Mouse (Mus musculus) stomach, embryonic 14.5 days (tissue): ENCODE measurements around the gene Hist2h4. TPM values are rescaled to one million over a fixed set of nuclear protein-coding genes. Genes with fewer than 3 reads are reported as not detected.

Source experiments
- ATAC-seq: fragments of 200-750 bp; cut with Nextera tagmentation; 2 replicates; pipeline ENCODE4 v1.8.0; 2017; ENCODE audit warnings: low read depth, moderate TSS enrichment; ENCODE audit not compliant: insufficient number of reproducible peaks, insufficient read depth, low FRiP score
- H3K27ac ChIP-seq: fragments of 300-500 bp; sonication (generic); 2 replicates; pipeline ENCODE4 v1.5.1; 2014; ENCODE audit warnings: mild to moderate bottlenecking, low read length, moderate library complexity, mixed read lengths
- H3K27me3 ChIP-seq: fragments of 300-500 bp; sonication (generic); 2 replicates; pipeline ENCODE4 v1.6.1; 2014; ENCODE audit warnings: low read length, control low read depth, mixed read lengths; ENCODE audit not compliant: control insufficient read depth, insufficient read depth
- H3K36me3 ChIP-seq: fragments of 300-500 bp; sonication (generic); 2 replicates; pipeline ENCODE4 v1.6.1; 2014; ENCODE audit warnings: mild to moderate bottlenecking, control low read depth, low read length, moderate library complexity, mixed read lengths; ENCODE audit not compliant: control insufficient read depth, insufficient read depth
- H3K4me1 ChIP-seq: fragments of 300-500 bp; sonication (generic); 2 replicates; pipeline ENCODE4 v1.6.1; 2014; ENCODE audit warnings: low read length, control low read depth, mixed read lengths; ENCODE audit not compliant: control insufficient read depth, insufficient read depth
- H3K4me2 ChIP-seq: fragments of 300-500 bp; sonication (generic); replicated peaks from 2 replicates; pipeline ENCODE4 v1.6.1; 2014; ENCODE audit warnings: low read depth, low read length, control low read depth
- H3K4me3 ChIP-seq: fragments of 300-500 bp; sonication (generic); 2 replicates; pipeline ENCODE4 v1.5.1; 2014; ENCODE audit warnings: low read depth, low read length, control low read depth
- H3K9ac ChIP-seq: fragments of 300-500 bp; sonication (generic); replicated peaks from 2 replicates; pipeline ENCODE4 v1.6.1; 2014; ENCODE audit warnings: low read depth, mild to moderate bottlenecking, control low read depth, low read length, moderate library complexity, mixed read lengths
- H3K9me3 ChIP-seq: fragments of 300-500 bp; sonication (generic); 2 replicates; pipeline ENCODE4 v1.6.1; 2016; ENCODE audit warnings: low read depth, low read length, control low read depth; ENCODE audit not compliant: control insufficient read depth
- WGBS: fragments of 180-500 bp; shearing (Covaris S2); extraction: QIAGEN DNeasy Blood & Tissue Kit; methylation state at CpG from one replicate; pipeline ENCODE4 v1.1.7; 2014; 5-methylcytosine and 5-hydroxymethylcytosine counted together
- polyA plus RNA-seq: library from polyadenylated mRNA; unstranded; fragments of >200 nt; fragmentation: Nextera tagmentation; extraction: Ambion mirVana; gene quantifications from 2 replicates; pipeline ENCODE4 v1.2.1, GENCODE M21; 2014

Hist2h4 gene
- 9.6 and 15.0 TPM in 2 replicates for polyA plus RNA-seq

DNA sequence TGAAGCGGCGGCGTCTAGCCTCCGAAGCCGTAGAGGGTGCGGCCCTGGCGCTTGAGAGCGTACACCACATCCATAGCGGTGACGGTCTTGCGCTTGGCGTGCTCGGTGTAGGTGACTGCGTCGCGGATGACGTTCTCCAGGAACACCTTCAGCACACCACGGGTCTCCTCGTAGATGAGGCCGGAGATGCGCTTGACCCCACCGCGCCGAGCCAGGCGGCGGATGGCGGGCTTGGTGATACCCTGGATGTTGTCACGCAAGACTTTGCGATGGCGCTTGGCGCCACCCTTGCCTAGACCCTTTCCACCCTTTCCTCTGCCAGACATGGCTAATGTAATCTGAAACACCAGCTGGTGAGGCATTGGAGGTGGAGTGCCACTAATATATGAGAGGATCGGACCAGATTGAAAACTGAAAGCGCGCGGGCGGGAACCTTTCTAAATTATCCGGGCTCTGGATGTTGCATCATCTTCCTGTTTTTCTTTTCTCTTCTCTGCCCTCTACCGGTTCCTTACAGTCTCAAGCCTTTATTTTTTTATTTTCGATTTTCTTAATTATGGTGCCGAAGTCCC lies at the start of gene Hist2h4:
Gene Hist2h4, minus strand, starts transcription at position 333 of the 572 bp plus-strand sequence.
- Histone ChIP-seq H3K4me2 (peak within 1 kb of the TSS; percentile 79), H3K9me3 (no peaks in the 10 kb centered on the region), H3K27ac (peak within 1 kb of the TSS; percentile 98), H3K27me3 (no peaks in the 10 kb centered on the region), H3K4me1 (peaks cover 16% of the 10 kb centered on the region), H3K4me3 (peak within 1 kb of the TSS; percentile 58), H3K36me3 (no peaks in the 10 kb centered on the region), H3K9ac (peak within 1 kb of the TSS; percentile 79)
- WGBS: under 1% methylated on average over 40 of the region's 40 CpGs
- ATAC-seq: peak; percentile 87

DNA sequence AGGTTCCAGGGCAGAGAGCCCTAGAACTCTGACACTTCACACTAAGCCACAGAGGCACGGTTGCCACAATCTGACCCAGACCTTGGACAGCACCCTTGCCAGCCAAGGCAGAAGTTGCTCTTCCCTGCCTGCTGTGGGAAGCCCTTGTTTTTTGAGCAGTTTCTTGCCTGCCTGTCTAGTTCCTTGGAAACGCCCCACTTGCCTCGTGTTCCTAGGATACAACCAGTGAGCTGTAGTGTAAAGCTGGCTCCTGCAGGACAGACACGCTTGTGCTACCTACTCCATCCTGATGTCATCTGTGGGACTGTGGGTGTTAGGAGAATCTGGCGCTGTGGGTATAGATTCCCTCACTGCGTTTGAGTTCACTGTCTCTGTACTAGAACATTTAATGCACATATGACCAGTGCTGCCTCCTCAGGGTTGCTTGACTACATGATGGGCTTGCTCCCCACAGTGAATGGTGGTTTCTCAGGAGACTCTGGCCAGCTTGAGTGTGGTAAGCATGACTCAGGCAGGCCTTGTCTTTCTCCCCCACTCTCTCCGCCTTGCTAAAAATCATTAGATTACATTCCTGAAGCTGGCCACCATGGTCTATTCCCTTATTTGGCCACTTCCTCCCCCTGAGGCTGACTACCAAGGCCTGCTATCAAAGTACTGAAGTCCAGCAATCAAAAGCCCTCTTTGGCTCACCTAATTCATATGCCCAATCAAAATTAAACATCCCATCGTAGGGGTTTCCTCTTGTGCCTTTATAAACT lies 49.4 kb upstream of the Hist2h4 start:
- Histone ChIP-seq H3K9ac (no peak overlapping the region), H3K27ac (no peak overlapping the region), H3K36me3 (no peaks in the 10 kb centered on the region), H3K4me2 (no peak overlapping the region), H3K4me3 (no peak overlapping the region), H3K27me3 (no peaks in the 10 kb centered on the region), H3K4me1 (no peaks in the 10 kb centered on the region), H3K9me3 (no peaks in the 10 kb centered on the region)
- 64% methylated on average over 8 of the region's 8 CpGs for WGBS
- ATAC-seq: no peak

DNA sequence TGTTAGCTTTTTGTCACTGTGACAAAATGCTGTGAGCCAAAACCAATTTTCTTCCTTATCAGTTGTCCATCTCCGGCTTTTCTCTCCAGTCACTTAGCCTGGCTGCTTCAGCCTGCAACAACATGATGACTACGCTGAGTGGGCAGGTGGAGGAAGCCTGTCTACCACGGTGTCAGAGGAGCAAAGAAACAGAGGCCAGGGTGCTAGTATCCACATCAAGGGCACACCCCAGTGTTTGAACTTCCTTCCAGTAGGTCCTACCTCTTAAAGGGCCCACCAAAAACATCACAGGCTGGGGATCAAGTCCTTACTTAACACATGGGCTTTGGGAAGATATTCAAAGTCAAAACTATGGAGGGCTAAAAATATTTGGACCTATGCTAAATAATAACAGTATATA lies 46.3 kb upstream of the Hist2h4 start:
- Histone ChIP-seq H3K4me2 (no peak overlapping the region), H3K9ac (no peak overlapping the region), H3K27me3 (no peaks in the 10 kb centered on the region), H3K36me3 (no peaks in the 10 kb centered on the region), H3K4me3 (no peak overlapping the region), H3K27ac (no peak overlapping the region), H3K9me3 (no peaks in the 10 kb centered on the region), H3K4me1 (no peaks in the 10 kb centered on the region)
- 43% methylated on average over 3 of the region's 3 CpGs for WGBS
- ATAC-seq: no peak

DNA sequence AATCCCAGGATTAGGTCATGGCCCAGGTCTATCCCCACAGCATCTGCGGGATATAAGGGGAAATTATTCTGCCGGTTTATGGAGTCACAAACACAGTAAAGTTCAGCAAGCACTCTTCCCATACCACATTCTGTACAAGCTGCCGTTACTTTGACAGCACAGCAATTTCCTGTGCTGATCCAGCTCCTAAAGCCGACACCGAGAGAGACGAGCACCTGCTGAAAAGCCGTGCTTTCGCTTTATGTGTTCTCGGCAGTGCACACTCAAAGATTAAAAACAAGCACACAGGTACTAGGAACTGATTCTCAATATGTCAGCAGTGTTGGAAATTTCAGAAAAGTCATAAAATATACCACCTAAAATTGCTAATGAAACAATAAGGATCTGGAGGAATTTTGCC lies 43.4 kb upstream of the Hist2h4 start:
- H3K9ac ChIP-seq: no peak overlapping the region
- no peak overlapping the region for H3K4me3 ChIP-seq
- H3K27me3 ChIP-seq: no peaks in the 10 kb centered on the region
- no peak for ATAC-seq
- no peaks in the 10 kb centered on the region for H3K4me1 ChIP-seq
- H3K9me3 ChIP-seq: no peaks in the 10 kb centered on the region
- no peak overlapping the region for H3K4me2 ChIP-seq
- no peaks in the 10 kb centered on the region for H3K36me3 ChIP-seq
- H3K27ac ChIP-seq: no peak overlapping the region
- WGBS: 66% methylated on average over 9 of the region's 9 CpGs

DNA sequence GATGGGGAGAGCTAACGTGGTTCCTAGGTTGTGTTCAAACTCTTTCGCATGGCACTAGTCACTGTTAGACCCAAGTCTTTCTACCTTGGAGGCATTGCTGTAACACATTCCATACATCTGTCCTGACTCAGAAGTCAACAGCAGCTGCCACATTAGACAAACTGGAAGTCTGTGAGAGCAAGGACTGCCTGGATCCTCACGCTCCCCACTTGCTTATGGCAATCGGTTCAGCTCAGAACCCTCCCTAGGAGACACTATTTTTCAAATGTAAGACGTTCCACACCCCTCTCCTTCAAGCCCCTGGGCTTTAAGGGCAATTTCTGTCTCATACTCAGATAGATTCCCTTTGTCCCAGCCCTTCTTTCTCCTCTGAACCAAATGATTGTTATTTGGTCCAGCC lies 39.0 kb upstream of the Hist2h4 start:
- WGBS: 81% methylated on average over 5 of the region's 5 CpGs
- no peaks in the 10 kb centered on the region for H3K9me3 ChIP-seq
- ATAC-seq: no peak

DNA sequence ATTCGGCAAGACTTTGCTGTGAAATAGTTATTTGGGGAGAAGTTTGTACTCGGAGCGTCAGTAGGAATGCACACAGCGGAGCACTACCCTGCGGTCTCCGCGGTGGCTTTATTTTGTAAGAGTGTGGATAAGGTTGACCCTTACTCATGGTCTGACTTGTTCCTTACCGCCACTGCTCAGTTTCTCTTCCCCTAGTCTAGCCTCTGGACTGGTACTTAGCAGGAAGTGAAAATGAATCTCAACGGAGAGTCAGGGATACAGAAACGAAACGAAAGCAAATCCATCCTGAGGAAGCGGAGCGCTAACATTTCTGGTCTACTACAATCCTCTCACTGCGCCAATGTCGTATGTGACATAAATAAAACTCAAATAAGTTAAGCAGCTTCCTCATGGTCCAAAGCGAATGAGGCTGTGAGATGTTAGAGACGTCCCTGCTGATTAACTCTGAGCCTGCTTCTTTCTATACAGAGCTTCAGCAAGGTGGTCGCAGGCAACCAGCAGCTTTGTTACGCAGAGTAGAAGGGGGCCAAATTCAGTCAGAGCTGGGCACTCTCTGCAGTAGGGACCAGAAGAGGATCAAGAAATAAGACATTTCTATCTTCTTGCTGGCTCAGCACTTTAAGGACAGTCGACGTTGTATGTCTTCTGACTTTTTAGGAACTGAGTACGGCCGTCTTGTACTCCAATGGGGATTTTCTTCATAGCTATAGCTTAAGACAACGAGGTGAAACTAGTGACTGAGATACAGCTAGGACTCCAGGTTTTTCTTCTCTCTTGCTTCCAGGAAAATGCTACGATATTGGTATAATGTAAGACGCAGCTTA lies 37.8 kb upstream of the Hist2h4 start:
- Histone ChIP-seq H3K9me3 (no peaks in the 10 kb centered on the region), H3K4me1 (no peaks in the 10 kb centered on the region), H3K36me3 (no peaks in the 10 kb centered on the region), H3K4me3 (peak overlapping the region; percentile 2; the same call in 1 of the 2 replicates), H3K27me3 (no peaks in the 10 kb centered on the region), H3K27ac (no peak overlapping the region), H3K4me2 (peak overlapping the region; percentile 25), H3K9ac (no peak overlapping the region)
- ATAC-seq: no peak
- 66% methylated on average over 26 of the region's 26 CpGs for WGBS

More for the DNA sequence above, 39.0 kb upstream of the Hist2h4 start:
- no peak overlapping the region for H3K4me2 ChIP-seq
- H3K27ac ChIP-seq: no peak overlapping the region
- H3K4me3 ChIP-seq: no peak overlapping the region
- H3K27me3 ChIP-seq: no peaks in the 10 kb centered on the region
- H3K9ac ChIP-seq: no peak overlapping the region
- no peaks in the 10 kb centered on the region for H3K36me3 ChIP-seq
- no peaks in the 10 kb centered on the region for H3K4me1 ChIP-seq

DNA sequence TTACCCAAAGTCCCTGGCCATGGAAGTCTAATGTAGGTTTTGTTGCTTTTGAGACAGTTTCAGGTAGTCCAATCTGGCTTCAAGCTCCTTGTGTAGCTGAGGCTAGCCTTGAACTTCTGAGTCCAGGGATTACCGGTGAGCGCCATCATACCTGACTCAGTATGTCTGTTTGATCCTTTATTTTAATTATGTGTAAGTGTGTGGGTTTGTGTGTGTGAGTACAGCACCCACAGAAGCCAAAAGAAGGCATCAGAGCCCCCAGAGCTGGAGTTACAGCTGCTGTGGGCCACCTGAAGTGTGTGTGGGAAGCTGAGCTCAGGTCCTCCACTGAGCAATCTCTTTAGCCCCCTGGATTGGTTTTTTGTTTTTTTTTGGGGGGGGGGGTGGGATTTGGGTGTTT lies 36.5 kb upstream of the Hist2h4 start:
- no peak overlapping the region for H3K27ac ChIP-seq
- no peak overlapping the region for H3K9ac ChIP-seq
- no peak overlapping the region for H3K4me2 ChIP-seq
- no peaks in the 10 kb centered on the region for H3K9me3 ChIP-seq
- H3K27me3 ChIP-seq: no peaks in the 10 kb centered on the region
- no peaks in the 10 kb centered on the region for H3K36me3 ChIP-seq
- no peaks in the 10 kb centered on the region for H3K4me1 ChIP-seq
- no peak overlapping the region for H3K4me3 ChIP-seq
- WGBS: 98% methylated on average over 2 of the region's 2 CpGs
- no peak for ATAC-seq

DNA sequence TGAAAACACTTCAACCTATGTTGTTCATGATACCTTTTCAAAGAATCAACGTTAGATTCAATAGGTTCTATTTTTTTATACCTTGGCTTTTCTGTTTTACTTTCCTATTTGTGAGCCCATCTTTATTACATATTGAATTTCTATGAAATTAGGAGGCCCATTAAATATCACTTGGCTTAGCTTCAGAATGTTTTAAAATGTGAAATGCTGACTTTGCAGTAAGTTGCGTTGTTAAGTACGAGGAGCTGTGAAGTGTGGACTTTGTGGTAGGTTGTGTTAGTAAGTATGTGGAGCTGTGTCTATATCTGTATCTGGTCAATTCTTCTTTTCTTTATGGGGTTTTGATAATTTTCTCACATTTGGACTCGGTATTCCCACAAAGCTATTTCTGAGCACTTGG lies 35.2 kb upstream of the Hist2h4 start:
- Histone ChIP-seq H3K27me3 (no peaks in the 10 kb centered on the region), H3K9ac (no peak overlapping the region), H3K4me2 (no peak overlapping the region), H3K9me3 (no peaks in the 10 kb centered on the region), H3K27ac (no peak overlapping the region), H3K4me3 (no peak overlapping the region), H3K4me1 (no peaks in the 10 kb centered on the region), H3K36me3 (no peaks in the 10 kb centered on the region)
- WGBS: 86% methylated on average over 4 of the region's 4 CpGs
- no peak for ATAC-seq
